Mouse (Mus musculus) ovary, postnatal 10 days (tissue): ENCODE data around the gene Gm10801.
"Not testable (repeated sequence)": the region's sequence is repeated elsewhere in the genome, so short reads cannot be mapped to it uniquely, and the experiment has no call there.

ENCODE experiments used
- DNase-seq: peaks from one replicate; pipeline ENCODE4 v3.0.0; 2022; ENCODE audit warnings: low spot score

Gm10801 gene

DNA sequence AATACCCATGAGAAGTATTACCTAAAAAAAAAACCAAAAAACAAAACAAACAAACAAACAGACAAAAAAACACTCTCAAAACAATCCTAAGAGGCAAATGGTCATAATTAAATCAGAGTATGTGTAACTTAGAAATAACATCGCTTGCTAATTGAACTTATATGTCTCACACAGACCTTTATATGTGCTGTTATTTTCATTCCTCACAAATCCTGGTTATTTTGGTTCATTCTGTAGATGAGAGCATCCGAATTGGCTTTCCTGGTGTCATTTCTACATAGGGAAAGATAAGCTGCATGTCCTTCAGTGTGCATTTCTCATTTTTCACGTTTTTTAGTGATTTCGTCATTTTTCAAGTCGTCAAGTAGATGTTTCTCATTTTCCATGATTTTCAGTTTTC lies at the start of gene Gm10801:
Gene Gm10801, plus strand, starts transcription at position 301 of the 400 bp plus-strand sequence.
- DNase-seq, result not testable (repeated sequence)

DNA sequence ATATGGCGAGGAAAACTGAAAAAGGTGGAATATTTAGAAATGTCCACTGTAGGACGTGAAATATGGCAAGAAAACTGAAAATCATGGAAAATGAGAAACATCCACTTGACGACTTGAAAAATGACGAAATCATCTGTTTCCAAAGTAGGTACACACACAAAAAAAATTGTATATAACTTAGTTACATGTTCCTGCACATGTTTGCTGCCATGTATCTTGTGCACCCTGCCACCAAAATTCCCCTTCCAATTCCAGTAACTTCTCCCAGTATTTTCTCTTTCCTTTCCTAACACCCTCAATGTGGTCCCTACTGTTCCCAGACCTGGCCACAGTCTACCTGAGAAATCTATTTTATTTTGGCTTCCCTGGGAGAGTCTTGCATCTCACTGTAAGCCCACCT lies 5.2 kb downstream of the Gm10801 start, which contains the start of gene Gm10800:
Gene Gm10800, minus strand, starts transcription at position 101 of the 400 bp plus-strand sequence.
- not testable (repeated sequence) for DNase-seq

DNA sequence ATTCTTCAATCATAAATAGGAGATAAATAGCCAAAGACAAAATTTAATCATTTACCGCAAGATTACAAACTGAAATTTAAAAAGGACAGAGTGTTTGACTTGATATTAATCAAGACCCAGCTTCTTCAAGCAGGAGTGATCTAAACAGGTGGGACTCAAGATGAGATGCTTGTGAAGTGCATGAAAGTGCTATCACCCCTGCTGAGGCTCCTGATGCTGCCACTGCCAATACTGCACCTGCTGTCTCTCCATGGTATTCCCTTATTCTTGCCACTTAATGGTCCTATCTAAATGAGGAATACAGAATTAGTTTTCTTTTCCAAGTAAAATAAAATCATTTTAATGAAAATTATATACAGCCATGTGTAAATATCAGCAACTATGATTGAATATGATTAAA lies 35.5 kb downstream of the Gm10801 start:
- DNase-seq, result no peak
